Mouse (Mus musculus): Measurements from ENCODE around the gene Sox5.

The Sox5 gene

GRCm38 (mm10) chr6:144565827-144566226, 215.9 kb downstream of the Sox5 start:
- DNase-seq (ENCODE audit: low spot score): no peak

- no peak for DNase-seq (ENCODE audit: low spot score)
Observed at GRCm38 (mm10) chr6:144561718-144562117, 220.1 kb downstream of the Sox5 start.

DNA sequence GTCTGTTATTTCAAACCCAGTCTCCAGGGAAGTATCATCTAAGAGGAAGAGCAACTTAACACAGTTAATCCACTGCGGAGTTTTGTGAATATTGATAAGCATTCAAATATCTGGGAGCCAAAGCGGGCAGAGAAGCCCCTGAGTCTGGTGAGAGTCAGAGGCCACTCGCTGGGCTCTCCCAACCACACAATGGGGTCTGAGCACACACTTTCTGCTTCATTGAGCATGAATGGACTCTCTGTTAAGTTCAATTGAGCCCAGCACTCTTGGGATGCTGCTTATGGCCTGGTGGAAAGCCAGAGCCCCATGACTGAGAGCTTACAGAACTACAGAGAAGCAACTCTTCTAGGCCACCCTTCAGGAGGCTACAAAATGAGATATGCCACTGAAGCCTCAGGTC, 221.6 kb downstream of the Sox5 start:
- no peak for DNase-seq (ENCODE audit: low spot score)

- DNase-seq (ENCODE audit: low spot score): no peak
Observed at GRCm38 (mm10) chr6:144553476-144553875, 228.3 kb downstream of the Sox5 start.

DNA sequence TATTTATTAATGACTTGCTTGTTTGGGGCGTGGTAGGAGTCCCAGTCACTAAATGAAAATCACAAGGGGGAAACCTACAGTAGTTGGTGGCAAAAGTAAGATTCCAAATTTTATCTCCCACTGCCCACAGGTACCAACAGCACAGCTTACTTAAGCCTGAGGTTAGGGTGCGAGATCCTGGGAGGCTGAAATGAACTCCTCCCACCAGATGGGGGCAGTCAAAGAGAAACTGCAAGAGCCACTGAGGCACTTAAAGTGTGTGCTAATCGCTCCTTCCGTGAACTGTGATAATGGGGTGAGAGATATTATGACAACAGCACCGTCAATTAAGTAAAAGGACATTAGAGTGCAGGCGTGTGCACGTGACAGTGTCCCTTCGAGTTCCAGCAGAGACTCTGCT, 232.8 kb downstream of the Sox5 start:
- DNase-seq (ENCODE audit: low spot score): no peak

- DNase-seq (ENCODE audit: low spot score): no peak
Observed at GRCm38 (mm10) chr6:144547141-144547540, 234.6 kb downstream of the Sox5 start.

DNA sequence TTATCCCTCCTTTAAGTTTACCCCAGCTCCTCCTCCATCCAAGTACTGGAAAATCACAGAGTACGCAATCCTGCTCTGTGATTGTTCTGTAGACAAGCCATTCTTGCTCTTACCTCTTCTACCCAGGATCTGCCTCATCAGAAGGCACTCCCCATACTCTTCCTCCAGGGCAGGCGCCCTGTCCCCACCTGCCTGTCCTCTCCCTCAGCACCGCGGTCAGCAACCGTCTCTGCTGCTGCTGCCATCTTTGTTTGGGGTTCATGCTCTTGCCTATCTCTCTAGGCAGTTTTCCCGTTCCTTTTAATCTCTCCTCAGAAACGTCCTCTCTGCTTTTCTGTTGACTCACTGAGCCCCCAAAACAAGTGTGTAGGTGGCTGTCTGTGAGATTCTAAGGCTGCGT, 236.2 kb downstream of the Sox5 start:
- no peak for DNase-seq (ENCODE audit: low spot score)

GRCm38 (mm10) chr6:144541316-144541715, 240.5 kb downstream of the Sox5 start:
- no peak for DNase-seq (ENCODE audit: low spot score)

DNA sequence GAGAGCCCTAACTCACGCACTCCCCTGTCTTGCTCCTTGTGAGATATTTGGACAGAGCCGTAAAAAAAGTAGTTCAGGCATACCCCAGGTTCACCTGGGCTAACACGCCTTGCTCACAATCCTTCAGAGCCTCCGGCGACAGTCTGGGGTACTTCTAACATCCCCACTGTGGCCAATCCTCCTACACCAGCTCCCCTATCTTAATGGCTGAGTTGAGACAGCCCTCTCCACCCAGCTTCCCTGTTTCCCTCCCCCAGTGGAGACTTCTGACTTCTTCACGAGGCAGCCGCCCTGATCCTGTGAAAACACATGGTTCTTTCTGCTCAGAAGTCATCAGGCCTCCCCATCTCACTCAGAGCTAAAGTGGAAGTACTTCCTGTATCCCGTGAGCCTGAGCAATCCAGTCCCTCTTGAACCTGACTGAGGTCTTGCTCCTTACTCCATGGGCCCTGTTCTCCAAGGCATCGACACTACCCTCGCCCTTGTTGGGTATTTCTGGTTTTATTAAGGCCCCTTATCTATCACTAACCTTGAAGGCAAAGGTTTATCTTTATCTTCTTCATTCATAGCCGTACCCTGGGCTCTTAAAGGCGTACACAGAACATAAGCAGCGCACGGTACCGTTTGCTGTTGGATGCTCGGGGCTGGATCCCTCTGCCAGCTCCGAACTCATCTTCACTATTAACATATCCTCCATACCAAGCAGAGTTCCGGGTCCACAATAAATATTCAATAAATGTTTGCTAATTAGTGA, 242.2 kb downstream of the Sox5 start:
- no peak for DNase-seq (ENCODE audit: low spot score)

DNA sequence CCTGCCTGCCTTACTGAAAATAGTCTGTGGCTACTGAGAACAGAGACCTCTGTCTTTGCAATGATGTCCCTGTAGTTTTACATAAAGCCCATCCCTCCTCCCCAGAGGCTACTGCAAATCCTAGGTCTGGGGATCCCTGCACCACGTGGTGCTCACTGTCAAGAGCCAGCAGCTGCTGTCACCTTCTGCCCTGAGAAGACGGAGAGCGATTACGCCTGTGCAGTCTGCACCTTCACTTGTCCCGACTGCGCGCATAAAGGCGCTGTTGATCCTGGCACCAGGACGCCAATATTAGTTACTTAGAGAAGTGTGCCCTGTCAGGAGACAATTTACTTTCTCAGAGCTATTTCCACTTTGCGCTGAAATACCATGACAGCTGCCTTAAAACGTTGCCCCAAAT, 258.3 kb downstream of the Sox5 start:
- no peak for DNase-seq (ENCODE audit: low spot score)

DNA sequence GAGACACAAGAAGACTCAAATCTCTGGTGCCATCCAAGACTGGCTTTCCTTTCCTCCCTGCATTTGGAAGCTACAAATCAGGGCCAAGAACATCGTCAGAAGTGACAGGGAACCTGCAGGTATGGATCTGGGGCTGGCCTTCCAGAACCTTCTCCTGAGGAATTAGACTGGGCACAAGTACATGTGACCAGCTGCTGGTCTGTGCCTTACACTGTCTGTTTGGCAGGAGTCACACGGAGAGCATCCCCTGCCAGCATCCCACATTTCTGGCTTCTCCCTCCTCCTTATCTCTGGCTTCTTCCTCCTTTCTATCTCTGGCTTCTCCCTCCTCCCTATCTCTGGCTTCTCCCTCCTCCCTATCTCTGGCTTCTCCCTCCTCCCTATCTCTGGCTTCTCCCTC, 263.0 kb downstream of the Sox5 start:
- DNase-seq (ENCODE audit: low spot score): no peak

- DNase-seq (ENCODE audit: low spot score): no peak
Observed at GRCm38 (mm10) chr6:144515905-144516304, 265.9 kb downstream of the Sox5 start.

- peak; percentile 15 for DNase-seq (ENCODE audit: low spot score)
Observed at GRCm38 (mm10) chr6:144513761-144514160, 268.0 kb downstream of the Sox5 start.

DNA sequence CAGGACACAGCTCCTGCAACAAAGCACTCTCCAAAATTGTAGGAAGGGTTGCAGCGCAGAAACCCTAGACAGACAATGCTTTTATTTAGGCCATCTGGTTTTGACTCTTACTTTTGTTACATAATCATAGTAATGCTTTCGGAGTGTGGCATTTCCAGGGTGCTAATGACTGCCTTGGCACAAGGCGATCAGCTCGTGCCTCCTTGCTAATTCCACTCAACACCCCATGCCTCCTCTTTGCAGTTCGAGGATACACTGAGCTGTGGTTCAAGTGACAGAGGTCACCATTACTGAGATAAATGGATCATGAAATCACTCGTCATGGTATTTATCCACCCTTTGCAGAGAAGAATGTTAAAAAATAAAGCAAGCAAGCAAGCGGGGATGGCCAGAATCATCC, 269.9 kb downstream of the Sox5 start:
- DNase-seq (ENCODE audit: low spot score): no peak

DNA sequence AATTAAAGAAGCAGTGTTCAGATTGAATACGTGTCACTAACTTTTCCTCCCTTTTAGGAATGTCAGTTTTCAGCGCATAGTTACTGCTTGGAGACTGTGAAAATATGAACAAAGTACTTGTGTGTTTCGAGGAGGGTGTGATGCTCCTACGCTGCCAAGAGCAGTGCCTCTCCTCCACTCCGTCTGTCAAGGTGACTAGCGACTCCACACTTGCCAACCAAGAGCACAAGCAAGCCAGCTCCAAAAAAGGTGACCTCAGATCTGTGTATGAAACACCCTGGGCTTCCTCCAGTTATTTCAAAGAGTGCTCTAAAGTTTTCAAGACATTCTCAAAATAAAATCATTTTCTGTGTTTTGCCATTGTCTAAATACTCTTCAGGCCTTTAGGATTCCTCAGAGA, 271.6 kb downstream of the Sox5 start:
- DNase-seq (ENCODE audit: low spot score): no peak

DNA sequence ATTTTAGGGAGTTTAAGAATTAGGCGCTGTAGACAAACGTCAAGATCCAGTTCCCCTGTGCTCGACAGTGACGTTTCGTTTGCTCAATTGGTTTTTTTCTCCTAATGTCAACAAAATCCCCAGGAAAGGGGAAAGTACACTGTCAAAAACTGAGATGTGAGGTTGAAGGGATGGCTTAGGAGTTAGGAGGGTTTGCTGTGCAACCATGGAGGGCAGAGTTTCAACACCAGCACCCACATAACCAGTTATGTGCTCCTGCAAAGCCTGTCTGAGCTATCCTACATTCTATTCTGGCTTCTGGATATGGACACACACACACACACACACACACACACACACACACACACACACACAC, 277.6 kb downstream of the Sox5 start:
- no peak for DNase-seq (ENCODE audit: low spot score)

GRCm38 (mm10) chr6:144503399-144504196, 278.2 kb downstream of the Sox5 start:
- no peak for DNase-seq (ENCODE audit: low spot score)

DNA sequence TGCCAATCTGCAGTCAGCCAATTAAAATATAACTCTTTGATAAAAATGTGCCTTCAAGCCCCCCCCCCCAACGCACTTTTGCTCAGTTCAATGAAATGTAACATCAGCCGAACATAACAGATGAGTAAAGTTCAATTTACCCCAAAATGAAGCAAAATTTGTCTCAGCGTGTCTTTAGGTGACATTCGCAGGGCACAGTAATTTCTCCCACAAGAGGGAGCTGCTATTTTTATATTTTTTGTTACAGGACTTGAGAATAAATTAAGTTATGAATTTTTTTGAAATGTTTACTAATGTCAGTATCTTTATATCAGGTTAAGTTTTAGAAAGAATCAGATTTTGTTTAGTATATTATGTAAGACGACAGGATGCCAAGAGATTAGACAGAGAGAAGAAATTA, 280.3 kb downstream of the Sox5 start:
- no peak for DNase-seq (ENCODE audit: low spot score)

DNA sequence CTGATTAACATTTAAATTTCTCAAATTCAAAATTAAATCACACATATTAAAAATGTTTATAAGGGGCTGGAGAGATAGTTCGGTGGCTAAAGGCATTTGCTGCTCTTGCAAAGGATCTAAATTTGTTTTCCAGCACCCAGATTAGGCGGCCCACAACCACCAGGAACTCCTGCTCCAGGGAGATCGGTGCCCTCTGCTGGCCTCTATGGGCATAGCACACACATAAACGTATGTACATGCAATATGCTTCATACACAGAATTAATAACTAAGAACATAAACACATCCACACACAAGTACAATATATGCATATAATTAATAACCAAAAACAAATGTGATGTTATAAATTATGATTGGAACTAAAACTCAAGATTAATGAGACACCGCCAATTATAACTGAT, 283.6 kb downstream of the Sox5 start:
- DNase-seq (ENCODE audit: low spot score): no peak

GRCm38 (mm10) chr6:144491761-144492415, 289.9 kb downstream of the Sox5 start:
- DNase-seq (ENCODE audit: low spot score): no peak

GRCm38 (mm10) chr6:144490896-144491295, 290.9 kb downstream of the Sox5 start:
- DNase-seq (ENCODE audit: low spot score): no peak

DNA sequence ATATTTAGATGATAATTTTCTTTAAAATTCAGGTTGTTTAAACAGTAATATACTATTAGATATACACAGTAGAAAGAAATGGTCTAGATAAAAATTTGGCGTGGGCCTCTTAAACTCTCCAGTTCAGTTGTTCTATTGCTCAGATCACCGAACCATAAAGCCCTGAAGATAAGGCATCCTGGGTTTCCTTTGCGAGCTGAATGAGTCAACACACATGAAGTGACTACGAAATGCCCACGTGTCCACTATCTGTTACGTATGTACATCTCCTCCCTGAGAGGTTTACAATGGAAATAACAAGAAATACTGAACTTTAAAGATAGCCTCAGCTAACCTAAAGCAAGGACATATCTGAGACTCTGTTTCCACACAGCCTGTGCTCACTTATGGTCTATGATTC, 296.2 kb downstream of the Sox5 start:
- no peak for DNase-seq (ENCODE audit: low spot score)

DNA sequence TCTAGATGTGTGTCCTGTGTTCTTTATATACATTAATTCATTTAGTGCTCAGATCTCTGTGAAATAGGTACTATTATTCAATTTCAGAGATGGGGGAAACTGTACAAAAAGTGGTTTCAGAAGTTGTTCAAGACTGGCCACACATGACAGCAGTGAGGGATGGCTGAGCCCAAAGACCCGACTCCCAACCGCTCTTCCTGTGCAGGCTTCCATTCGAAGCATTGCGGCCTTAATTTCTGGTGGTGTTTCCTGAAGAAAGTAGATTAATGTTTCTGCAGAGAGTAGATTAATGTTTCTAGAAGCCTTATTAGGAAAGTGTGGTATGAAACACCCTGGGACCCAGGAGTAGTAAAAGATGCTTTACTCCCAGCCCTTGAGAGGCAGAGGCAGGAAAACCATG, 298.6 kb downstream of the Sox5 start:
- DNase-seq (ENCODE audit: low spot score): no peak
